Mouse (Mus musculus): ENCODE results near the gene Arsg.

The Arsg gene

DNA sequence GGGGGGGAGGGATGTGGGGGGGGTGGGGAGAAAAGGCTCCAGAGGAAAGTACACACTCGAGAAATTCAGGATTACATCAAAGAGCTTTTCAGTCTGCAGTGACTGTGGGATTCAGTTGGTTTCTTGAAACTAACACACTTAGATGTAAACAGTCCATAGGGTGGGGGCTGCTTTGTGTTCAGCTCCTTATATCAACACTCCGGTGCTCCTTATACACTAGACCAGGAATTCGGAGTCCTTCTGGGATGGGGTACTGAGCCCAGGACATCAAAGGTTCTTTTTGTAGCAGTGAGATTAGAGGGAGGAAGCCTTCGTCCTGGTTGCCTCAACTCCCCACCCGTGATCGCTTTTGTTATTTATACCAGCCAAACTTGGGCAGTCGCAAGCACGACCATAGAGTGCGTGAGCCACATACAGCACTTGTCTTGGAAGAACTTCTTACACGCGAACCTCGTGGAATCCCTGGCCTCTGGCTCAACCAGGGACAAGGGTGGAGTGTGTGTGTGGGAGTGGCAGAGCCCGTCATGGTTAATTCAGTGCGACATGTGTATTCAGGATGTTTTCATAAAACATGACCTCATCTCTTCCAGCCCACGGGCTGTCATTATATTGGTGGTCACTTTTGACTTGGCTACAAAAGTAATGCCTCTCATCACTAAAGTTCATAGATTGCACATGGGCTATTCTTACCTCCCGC is 73.3 kb downstream of the Arsg start:
- no peak for DNase-seq (ENCODE audit: low spot score)

DNA sequence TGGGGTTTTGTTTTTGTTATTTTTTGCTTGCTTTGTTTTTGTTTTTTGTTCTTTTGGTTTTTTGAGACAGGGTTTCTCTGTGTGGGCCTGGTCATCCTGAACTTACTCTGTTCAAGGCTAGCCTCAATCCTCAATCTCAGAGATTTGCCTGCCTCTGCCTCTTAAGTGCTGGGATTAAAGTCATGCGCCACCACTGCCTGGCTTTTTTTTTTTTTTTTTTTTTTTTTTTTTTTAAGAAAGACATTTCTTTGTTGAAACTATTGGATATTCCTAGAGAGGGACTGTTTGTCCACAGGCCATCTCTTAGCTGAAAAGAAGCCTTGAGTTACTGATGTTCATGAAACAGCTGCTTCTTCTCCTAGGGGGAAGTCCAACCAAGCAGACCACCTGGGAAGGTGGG is 74.5 kb downstream of the Arsg start:
- no peak for DNase-seq (ENCODE audit: low spot score)

DNA sequence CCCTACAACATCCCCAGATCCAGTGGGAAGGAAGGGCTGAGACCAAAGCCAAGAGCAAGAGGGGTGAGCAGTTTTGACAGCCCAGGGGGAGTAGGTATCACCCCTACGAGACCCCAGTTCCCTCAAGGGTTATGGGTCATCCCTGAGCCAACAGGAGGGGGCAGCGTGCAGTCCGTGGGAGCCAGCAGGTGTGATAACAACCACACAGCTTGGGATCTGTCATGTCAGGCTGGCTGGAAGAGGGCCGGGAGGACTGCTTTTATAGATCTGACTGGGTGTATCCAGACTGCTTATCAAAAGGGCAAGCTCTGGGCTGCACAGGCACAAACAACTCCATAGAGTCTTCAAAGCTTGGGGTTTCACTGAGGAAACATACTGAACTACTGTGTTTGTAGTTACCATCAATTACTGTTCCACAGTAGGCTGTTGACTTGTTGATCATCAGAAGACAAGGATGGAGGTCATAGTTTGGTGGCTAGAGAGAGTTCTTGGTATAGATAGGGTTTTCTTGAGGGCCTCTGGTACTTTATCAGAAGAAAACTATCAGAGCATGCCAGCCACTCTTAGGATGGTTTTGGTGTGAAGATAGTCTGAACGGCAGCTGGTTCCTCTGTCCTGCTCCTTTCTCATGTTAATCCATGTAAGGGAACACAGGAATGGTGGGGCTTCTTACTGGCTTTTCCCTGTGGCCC is 76.6 kb downstream of the Arsg start:
- DNase-seq (ENCODE audit: low spot score), result no peak

DNA sequence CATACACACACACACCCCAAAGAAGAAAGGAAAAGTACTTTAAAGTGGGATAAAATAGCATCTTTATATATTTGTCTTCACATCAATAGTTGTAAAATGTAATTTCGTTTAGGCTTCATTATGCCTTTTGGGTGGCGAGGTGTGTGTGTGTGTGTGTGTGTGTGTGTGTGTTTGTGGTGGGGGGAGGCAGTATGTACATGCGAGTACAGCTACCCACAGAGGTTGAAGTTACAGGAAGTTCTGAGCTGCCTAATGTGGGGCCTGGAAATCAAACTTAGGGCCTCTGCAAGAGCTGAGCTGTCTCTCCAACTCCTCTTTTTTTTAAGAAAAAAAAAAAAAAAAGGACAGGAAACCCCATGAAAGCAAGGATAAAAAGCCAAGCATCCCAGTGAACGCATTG is 80.7 kb downstream of the Arsg start:
- DNase-seq (ENCODE audit: low spot score), result no peak

DNA sequence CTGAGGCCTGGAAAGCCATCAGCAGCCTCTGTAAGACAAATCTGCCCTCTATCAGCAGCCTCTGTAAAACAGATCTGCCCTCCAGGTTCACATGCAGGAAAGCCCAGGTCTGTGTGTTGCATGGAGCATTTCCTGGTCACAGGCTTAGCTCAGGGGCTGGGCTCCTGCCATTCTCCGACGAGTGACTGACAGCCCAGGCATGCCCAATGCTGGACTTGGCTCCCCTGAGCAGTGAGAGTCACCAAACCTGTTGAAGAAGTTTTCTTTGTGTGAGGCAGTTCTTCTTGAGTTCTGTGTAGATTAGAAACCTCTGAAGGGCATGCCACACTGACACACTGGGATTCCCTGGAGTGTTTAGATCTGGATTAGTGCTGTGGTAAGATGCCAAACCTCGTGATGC is 81.3 kb downstream of the Arsg start:
- no peak for DNase-seq (ENCODE audit: low spot score)

DNA sequence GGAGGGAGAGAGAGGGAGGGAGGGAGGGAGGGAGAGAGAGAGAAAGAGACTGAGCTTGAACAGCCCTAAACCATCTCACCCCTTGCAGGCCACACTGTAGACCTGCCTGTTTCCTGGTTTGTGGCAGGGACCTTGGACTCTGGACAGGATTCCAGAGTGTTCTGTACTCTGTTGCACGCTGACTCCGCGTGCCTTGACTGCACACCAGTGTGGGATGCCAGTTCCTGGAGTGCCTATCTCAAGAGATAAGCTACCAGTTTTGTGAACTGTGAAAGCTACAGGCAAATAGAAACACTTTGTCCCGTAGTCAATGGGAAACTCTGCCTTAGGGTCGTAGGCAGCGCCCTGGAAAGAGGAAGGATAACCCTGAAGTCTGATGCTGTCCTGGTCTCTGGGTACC is 83.0 kb downstream of the Arsg start:
- DNase-seq (ENCODE audit: low spot score), result no peak

DNA sequence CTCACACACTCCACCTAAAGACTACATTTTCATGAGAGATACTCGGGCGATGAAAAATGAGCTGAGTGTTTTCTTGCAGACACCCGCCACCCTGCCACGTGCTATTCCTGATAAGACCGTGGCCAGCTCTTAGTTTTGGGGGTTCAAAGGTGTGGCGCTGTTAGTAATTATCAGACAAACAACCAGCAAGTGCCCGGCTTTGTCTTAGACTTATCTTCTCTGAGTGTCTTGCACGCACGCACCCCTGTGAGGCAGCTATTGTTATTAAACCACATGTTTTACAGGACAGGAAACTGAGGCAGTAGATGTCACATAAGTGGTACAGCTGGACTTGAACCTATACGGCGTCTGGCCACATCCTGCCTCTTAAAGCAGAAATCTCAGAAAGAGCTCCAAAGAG is 84.2 kb downstream of the Arsg start:
- DNase-seq (ENCODE audit: low spot score), result no peak

DNA sequence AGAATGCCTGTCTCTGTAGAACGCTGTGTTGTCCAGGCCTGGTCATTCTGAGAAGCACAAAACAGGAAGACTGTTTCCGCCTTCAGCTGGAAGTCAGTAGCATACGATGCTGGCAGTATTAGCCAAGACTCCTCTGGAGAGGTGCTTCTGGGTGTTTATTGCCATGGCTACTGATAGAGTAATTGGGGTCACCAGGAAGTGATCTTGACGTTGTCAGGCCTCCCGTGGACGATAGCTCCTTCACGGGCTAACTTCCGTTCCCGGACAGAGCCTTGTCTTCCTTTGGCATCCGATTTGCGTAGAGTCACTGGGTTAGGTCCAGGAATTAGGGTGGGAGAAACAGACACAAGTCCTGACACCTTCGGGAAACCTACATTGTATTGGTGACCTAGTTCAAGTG is 86.1 kb downstream of the Arsg start:
- no peak for DNase-seq (ENCODE audit: low spot score)

DNA sequence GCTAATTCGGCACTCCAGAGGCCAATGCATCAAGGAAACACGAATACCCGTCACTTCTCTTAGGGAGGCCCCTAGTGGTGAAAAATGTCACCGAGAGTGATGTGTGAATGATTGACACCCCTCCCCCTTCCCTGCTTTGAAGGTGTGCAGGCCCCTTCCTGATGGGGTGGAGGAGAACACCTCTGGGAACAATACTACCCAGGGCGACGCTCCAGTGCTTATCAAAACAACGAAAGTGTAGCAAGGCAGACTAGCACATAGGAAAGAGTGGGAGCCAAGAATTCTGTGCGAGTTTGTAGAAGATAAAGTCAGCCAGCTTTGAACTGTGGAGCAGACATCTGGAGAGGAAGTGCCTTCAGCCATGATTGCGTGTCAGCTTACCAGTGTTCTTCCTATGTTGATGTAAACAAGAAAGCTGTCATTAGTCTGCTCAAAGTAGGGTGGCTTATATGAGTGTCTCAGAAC is 87.7 kb downstream of the Arsg start:
- no peak for DNase-seq (ENCODE audit: low spot score)

DNA sequence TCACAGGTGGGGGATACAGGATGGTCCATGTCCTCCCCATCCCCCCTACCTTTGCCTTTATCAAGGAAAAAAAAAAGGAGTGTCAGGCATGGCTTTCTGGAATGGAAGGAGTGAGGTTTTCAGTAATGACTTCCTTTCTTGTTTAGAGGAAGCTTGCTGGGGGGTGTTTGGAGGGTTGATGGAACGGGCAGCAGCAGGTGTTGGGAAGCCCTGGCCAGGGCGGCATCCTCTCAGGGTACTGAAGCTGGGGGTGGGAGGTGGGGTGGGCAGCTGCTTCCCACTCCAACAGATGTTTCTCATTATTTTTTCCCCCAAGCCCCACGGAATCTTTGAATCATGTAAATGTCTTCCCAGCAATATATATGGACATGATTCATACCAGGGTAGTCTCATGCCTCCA is 88.3 kb downstream of the Arsg start:
- DNase-seq (ENCODE audit: low spot score), result no peak

DNA sequence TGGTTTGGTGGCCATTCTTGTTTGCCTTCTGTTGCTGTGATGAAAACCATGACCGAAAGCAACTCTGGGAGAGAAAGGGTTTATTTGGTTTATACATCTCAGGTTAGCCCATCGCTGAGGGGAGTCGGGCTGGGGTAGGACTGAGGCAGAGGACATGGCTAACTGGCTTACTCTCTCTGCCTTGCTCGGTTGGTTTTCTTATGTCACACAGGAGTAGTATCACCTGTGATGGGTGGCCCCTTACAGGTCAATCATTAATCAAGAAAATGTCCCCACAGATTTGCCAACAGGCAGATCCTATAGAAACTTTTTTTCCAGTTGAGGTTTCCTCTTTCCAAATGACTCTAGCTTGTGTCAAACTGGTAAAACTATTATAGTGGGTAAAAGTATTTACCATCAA is 90.5 kb downstream of the Arsg start:
- no peak for DNase-seq (ENCODE audit: low spot score)

DNA sequence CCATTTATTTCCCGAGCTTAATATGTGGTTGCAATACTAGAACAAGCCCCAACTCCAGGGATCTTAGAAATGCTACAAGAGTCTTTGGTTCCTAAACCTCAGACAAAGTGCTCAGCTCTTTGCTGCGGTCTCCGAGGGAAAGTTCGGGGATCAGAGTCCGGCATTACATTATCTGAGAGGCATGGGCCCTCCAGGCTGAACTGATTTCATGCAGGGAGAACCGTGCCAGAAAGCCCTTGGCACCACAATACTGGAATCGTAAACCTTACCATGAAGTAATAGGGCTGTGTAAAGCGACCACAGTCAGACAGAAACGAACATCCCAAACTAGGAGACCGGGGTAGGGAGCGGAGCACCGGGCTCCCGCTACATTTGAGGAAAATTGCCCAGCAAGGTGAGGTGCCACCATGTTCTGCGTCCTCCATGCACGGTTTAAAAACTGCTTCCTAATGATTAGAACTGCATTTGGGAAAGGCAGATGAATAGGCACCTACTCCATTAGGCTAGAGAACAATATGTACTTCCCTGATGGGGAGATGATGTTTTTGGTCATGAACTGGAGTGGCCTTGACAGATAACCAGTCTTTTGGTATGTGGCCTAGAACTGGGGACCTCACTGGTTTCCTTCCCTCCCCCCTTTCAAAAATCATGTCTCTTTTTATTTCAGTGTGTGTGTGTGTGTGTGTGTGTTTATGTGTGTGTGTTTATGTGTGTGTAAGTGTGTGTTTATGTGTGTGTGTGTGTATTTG is 91.5 kb downstream of the Arsg start:
- DNase-seq (ENCODE audit: low spot score), result no peak

DNA sequence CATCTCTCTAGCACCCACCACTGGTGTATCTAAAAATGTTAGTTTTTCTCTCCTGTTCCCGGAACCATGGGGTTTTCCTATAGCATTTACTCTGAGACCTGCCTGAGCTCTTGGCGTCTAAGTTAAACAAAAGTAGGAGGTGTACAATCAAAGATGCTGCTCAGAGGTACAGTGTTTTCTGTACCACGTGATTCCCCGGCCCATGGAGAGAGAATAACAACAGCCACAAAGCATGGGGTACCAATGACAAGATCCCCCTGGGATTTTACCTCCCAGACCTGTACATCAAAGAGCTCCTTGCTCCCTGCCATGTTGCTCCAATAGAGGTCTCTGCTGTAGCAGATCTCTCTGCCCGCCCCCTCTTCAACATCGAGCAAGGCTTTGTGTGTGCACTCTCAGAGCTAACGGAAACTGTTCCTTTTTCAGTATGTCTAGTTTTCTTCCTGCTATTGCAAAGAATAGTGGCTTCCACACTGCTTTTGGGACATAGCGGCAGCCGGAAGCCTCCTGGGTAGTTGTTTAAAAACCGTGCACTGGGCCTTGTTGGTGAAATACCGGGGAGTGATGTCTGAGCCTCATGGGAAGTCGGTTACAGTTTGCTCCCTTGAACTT is 95.9 kb downstream of the Arsg start:
- DNase-seq (ENCODE audit: low spot score), result no peak

DNA sequence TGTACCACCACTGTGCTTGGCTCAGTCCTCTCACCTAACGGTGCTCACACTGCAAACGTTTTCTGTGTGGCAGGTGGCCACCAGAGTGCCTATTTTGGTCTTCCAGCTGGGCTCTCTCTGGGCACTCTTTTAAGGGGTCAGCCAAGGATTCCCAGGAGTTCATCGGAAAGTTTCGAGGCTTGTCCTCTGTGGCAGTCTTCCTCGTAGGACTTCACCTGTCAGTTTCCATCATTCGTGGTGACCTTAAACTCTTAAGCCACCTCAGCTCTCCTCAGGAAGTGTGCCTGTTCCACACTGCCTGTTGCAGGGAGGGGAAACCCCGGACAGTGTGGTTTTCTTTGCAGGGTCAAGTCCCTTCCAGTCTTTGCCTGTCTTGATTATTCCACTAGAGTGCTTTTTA is 96.6 kb downstream of the Arsg start:
- DNase-seq (ENCODE audit: low spot score), result no peak

DNA sequence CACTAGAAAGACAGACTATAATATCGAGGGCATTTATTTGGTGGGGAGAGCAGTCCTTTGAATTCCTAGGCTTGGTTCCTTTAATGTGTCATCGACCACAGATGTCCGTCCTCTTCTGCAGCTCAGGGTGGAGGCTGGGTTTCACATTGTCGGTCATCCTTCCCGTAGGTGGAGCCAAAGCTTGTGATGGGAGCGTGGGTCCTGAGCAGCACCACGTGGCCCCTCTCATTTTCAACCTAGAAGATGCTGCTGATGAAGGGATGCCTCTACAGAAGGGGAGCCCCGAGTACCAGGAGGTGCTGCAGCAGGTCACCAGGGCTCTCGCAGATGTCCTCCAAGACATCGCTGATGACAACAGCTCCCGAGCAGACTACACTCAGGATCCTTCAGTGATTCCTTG is 98.9 kb downstream of the Arsg start:
- DNase-seq (ENCODE audit: low spot score), result no peak

DNA sequence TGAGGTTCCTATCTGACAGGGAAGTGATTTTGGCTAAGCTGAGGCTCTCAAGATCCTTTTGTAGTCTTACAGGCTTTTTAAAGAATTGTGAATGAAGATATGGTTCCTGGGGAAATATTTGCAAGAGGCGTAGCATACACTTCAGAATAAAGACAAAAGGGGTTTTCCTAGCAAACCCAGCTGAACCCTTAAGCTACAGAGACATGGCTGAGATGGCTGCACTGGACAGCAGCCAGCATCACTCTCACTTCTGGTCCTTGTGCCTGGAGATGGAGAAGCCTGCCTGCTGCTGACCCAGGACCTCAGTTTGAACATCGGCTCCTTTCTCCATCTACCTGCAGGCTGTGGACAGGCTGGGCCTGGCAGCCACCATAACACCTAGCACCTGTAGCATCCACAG is 101.4 kb downstream of the Arsg start:
- no peak for DNase-seq (ENCODE audit: low spot score)

DNA sequence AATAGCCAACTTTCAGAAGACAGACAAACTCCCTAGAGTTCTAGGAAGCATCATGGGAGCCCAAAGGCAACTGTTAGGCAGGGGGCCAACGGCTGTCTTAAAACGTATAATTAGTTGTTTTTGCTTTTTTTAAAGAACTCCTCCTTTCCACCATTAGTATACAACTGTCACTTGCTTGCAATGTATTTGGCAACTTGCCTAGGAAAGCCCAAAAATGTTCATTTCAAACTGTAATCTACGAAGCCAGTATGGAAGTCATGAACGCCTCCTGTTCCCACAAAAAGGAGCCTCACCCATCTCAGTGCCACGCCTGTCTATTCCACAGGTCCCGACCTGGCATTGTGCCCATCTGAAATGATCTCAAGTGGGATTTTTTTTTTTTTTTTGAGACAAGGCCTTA is 102.7 kb downstream of the Arsg start:
- DNase-seq (ENCODE audit: low spot score), result no peak

DNA sequence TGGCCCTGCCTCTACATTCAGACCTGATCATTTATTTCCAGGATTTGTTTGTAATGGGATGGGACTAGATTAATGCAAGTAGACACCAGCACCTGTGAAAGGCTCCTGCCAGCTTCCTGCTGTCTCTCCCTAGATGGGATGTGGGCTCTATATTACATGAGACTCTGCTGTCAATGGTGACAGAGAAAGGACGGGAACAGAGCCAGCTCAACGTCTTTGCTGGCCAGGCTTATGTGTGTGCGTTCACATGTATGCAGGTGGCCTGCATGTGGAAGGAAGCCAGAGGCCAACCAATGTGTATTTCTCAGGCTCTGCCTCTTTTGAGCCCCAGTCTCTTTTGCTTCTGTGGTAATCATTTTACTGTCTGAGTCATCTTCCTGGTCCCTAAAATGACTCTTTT is 105.4 kb downstream of the Arsg start:
- DNase-seq (ENCODE audit: low spot score), result no peak

DNA sequence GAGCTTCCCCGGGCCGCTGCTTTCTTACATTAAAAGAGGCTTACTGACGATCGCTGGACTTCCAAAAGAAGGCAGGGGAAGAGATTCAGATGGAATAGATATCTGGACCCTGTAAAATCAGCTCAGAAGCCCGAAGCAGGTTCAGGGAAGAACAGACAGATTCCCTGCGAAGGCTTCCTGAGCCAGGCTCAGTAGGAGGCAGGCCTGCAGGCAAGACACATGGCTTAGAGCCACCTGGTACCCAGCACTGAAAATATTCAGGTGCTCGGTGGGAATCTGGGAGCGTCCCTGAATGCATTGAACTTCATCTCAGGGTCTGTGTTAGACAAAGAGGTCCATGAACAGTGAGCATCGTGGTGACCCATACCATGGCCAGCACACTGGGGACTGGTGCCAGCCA is 106.8 kb downstream of the Arsg start:
- DNase-seq (ENCODE audit: low spot score), result no peak

DNA sequence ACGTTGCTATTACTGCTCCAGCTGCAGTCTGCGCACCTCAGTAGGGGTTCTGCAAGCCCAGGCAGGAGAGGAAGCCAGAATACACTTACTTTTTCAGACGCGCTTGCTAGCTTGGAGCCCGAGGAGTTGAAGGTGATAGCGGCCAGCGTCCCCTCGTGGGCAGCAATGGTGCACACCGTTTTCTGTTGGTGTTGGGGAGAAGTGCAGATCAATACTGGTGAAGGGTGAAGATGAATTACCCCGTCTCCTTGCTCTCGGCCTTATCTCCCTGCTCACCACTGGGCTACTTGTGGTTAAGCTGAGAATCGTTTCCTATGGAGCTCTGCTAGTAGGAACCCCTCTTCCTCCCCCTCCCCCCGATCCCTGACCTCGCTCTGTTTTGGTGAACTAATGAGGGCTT is 110.8 kb downstream of the Arsg start:
- no peak for DNase-seq (ENCODE audit: low spot score)

DNA sequence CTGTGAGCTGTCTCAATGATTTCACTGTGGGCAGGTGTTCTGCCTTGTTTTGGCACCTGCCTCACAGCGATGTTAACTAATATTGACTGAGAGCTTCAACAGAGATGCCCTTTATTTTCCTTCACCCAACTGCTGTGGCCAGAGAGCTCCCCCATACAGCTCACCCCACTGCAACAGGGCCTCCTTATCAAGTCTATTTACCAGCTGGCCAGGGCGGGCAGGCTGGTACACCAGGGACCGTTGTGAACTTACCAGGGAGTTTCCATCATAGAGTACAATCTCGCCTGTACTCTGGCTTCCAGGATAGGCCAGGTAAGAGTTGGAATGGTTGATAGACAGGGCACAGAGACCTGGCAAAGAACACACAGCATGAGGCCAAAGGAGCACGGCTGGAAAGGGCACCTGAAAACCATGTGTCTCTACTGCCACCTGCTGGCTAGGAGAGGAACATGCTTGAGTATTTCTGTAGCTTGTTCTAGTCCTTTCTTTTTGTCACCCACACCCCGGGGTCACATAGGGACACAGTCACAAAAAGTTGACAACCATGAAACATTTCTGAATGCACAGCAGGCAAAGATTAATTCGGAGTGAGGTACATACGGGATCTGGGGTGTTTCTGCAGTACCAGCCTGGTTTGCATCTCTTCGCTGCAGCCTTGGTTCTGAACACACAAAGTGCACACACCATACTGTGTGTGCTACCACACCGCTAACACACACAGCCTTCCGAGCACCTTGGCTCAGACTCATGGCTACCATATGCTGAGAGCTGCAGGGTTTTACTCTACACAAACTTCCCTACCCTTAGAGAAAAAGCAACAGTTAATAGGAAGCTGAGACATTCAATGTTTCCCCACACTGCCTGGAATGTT is 111.9 kb downstream of the Arsg start:
- peak; percentile 22 for DNase-seq (ENCODE audit: low spot score)

DNA sequence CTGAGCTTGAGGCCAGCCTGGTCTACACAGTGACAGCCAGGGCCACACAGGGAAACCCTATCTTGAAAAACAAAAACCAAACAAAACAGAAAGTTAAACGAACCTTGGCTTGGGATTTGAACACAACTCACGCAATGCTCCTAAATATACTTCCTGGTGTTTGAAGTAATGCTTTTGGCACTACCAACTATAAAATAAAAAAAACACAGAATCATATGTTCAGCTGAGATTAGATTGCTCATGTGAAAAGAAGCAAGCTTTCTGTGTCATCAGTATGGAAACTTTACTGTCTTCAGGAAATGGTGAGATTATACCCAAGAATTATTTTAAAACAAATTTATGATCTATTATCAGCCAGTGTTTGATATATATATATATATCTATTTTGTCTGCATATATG is 113.2 kb downstream of the Arsg start:
- no peak for DNase-seq (ENCODE audit: low spot score)

All from ovary, adult 18-20 months (tissue).